Mouse (Mus musculus) myocyte (in vitro differentiated cells): ENCODE data around the gene Vgll4.

Experiments used
- E2F4 ChIP-seq: IDR thresholded peaks from one replicate; pipeline ENCODE4 v1.6.1; 2011; ENCODE audit warnings: mild to moderate bottlenecking, control low read depth, moderate library complexity; ENCODE audit not compliant: insufficient read depth
- MYOG ChIP-seq, 3 experiments: IDR thresholded peaks; one replicate each; pipeline ENCODE4 v1.6.1; 2011; ENCODE audit warnings: control low read depth in 2 of 3, low read depth in 2 of 3, mild to moderate bottlenecking in 2 of 3; ENCODE audit not compliant: insufficient read length in 2 of 3, control insufficient read depth in 1 of 3, insufficient read depth in 1 of 3

DNA sequence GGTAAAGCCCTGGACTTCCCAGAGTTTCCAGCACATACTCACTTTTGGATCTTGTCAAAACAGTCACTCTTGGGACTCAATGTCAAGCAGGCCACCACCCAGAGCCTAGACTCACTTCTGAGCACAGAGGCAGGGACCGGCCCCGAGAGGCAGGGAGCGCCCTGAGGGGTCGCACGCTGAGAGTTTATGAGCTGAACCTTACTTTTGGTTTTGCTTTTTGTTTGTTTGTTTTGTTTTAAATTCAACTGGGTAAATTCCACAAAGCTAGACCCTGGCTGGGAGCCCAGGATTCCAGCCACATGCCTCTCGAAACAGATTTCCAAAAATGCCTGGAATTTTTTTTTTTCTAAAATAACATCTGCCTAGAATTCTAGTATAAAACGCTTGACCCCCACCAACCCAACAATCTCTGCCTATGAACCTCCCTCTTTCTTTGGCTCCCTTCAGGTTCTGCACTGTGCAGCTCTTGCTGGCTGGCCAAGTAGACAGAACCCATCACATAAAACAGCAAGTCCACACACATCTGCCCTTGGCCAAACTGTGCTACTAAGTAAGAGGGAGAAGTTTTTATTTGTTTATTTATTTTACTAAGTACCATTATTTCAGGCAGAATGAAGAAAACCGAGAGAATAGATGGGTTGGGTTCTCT is 28.5 kb downstream of the Vgll4 start:
- no peak for TF ChIP-seq E2F4
- no peak for TF ChIP-seq MYOG (IDR thresholded peaks at IDR 0.05; ENCODE audit: control insufficient read depth in 1 of 3, insufficient read depth in 1 of 3, insufficient read length in 2 of 3, low read depth in 2 of 3)
